Mouse (Mus musculus) activated CD4-positive, CD25-positive, alpha-beta regulatory T cell, adult 9 weeks (primary cell): ENCODE results near the gene Rps29. TPM values are rescaled to one million over a fixed set of nuclear protein-coding genes. Genes with fewer than 3 reads are reported as not detected.

Experiments
- polyA plus RNA-seq: library from polyadenylated mRNA; unstranded; fragments of 100-300 nt; shearing (Covaris generic); gene quantifications from one replicate; pipeline ENCODE4 v1.2.1, GENCODE M21; 2017

The Rps29 gene
- polyA plus RNA-seq = 2,125 TPM

DNA sequence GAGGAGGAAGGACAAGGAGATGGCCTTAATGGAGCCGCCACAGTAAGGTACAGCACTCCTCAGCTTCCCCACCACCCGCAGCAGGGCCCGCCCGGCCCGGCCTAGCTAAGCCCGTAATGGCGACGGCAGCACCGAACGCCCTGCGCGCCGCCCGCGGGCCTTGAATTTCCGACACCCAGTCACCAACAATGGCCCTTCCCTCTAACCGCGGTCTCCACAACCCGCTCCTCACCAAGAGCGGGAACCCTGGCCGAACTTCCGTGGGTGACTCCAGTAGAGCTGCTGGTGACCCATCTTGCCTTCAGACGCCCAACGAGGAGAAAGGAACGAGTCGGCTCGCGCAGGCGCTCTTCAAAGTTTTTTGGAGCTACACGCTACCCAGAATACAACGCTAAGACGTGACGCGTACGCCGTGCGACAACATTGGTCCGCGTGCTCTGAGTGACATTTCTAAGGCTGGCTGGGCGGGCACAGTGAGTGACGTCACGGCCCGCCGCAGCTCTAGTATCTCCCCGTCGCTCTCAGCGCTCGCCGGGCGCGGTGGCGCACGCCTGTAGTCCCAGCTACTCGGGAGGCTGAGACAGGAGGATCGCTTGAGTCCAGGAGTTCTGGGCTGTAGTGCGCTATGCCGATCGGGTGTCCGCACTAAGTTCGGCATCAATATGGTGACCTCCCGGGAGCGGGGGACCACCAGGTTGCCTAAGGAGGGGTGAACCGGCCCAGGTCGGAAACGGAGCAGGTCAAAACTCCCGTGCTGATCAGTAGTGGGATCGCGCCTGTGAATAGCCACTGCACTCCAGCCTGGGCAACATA is at the start of gene Rps29:
Gene Rps29 (minus strand): TSS at position 422 of the 813 bp plus-strand sequence.

GRCm38 (mm10) chr12:69204052-69204833 is 45.3 kb upstream of the Rps29 start, which contains the start of gene Gm49384:
TSS of gene Gm49384 (minus strand) at chr12:69204267.

DNA sequence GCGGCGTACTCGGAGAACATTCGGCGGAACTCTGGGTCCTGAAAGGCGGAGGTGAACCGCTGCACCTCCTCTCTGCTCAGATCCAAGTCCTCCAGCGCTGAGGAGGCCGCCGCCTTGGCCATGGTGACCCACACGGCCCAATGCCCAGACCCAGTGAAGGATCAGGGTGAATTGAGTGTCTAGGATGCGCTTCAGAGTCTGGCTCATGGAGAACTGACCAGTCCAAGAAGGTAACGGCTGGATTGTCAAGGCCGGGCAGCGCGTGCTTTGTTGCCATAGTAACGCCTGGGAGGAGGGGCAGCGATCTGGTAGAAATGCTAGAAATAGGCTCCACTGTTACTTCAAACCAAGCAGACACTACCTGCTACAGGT is 39.2 kb upstream of the Rps29 start, which contains the start of gene Dnaaf2:
Gene Dnaaf2 (minus strand): TSS at position 266 of the 372 bp plus-strand sequence.

GRCm38 (mm10) chr12:69196444-69197377 is 37.7 kb upstream of the Rps29 start, which contains the start of gene Gm49383:
TSS of gene Gm49383 (minus strand) at chr12:69197104.

DNA sequence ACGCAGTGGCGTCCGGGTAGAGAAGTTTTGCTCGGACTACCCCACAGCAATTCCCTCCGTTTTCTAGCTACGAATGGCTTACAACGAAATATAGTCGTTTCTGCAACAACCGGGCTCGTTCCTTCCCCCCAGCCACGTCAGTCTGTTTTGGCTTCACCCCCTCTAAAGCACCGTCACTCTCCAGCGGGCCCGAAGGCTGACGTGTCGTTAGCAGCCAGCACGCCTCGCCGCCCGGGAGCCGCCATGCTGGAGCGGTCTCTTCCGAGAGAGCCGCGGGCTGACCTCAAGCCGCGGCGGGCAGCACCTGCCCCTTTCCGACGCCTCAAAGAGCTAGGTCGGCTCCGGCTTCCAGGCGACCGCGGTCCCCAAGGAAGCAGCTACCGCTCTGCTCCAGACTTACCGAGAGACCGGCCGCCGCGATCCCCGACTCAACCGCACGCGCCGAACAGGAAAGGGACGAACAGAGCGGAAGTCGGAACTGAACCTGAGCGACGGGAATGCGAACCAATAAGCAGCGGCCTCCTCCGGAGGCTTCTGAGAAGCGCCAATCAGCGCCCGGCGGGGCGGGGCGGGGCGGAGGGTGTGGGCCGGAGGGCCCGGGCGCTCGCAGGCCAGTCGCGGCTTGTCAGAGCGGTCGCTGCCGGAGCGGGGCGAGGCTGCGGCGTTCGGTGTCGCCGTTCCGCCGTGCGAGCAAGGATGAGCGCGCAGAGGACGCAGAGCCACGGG is 24.8 kb upstream of the Rps29 start, which contains the start of the genes Rpl36al and Mgat2:
Gene Rpl36al (minus strand): TSS at position 501 of the 726 bp plus-strand sequence.
Gene Mgat2 (plus strand): TSS at position 575 of the 726 bp plus-strand sequence.

DNA sequence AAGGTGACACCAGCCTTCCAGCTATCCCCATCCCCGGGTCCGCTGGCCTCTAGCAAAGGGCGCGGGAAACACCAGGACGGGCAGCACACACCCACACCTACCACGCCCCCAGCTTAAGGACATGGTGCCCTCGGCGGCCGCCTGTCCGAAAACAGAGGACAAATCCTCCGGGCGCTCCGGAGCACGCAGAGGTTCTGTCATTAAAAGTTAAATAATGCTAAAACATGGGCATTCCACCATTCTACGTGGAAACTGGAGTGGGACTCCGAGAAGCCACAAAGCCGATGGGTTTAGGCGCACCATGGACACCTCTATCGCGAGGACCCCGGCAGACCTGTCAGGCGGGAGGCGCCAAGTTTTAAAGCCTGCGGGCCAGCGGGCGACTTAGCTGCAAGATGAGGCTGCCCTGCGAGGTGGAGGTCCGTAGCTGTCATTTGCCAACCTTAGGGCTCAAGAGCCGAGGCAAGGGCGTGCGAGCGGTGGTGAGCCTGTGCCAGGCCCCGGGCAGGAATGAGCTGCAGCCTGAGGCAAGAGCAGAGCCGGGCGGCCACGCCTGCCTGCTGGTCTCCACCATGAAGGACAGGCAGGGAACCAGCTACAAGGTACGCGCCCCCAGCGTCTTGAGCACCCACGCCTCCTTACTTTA is 9.6 kb upstream of the Rps29 start, which contains the start of gene Lrr1:
Gene Lrr1 (plus strand): TSS at position 354 of the 646 bp plus-strand sequence.

Other genes starting within 250 kb of the Rps29 start
- gene Lrr1, start 9.6 kb upstream of the Rps29 start, polyA plus RNA-seq = 1.4 TPM
- 474 TPM for gene Rpl36al, start 24.9 kb upstream of the Rps29 start, polyA plus RNA-seq
- 15.9 TPM for gene Mgat2, start 25.0 kb upstream of the Rps29 start, polyA plus RNA-seq
- 15.0 TPM for gene Gm49383, start 37.9 kb upstream of the Rps29 start, polyA plus RNA-seq
- 7.4 TPM for gene Dnaaf2, start 39.2 kb upstream of the Rps29 start, polyA plus RNA-seq
- 21.0 TPM for gene Gm49384, start 45.1 kb upstream of the Rps29 start, polyA plus RNA-seq
- 9.6 TPM for gene Pole2, start 69.0 kb upstream of the Rps29 start, polyA plus RNA-seq
- 20.1 TPM for gene Klhdc1, start 82.0 kb upstream of the Rps29 start, polyA plus RNA-seq
- 11.5 TPM for gene Klhdc2, start 137.5 kb upstream of the Rps29 start, polyA plus RNA-seq
- gene Nemf, start 198.0 kb upstream of the Rps29 start, polyA plus RNA-seq = 135 TPM
- gene Arf6, start 213.0 kb upstream of the Rps29 start, polyA plus RNA-seq = 13.9 TPM
- gene Gm9887, start 213.3 kb upstream of the Rps29 start, polyA plus RNA-seq = not detected